Comparison of ENCODE assay signal across 29 mouse cellular contexts in genomic region chr2:104840974-104841373, GRCm38 (mm10). TPM values are rescaled to one million over a fixed set of nuclear protein-coding genes. Genes with fewer than 3 reads are reported as not detected.
DNase-seq lines count a peak whose midpoint lies in the region; ATAC-seq and TF ChIP-seq lines count a peak whose summit lies in the region.
"Had no signal": no experiment of that assay in that cellular context is flagged by ENCODE, and none has a peak within 500 bp of the region (broad histone marks: within the 10 kb centered on the region; RNA-seq: fewer than 3 reads in every experiment).

No protein-coding gene starts in this region.

- intact Hi-C loops in heart, postnatal 10 days (cut with DNase I) = no loop called here

- no peak for ATAC-seq in embryonic facial prominence, embryonic 15.5 days (ENCODE audit: insufficient number of reproducible peaks, low FRiP score, low TSS enrichment, low read depth)
- no peak for ATAC-seq in lung, embryonic 14.5 days (ENCODE audit: insufficient read depth)
- ATAC-seq in Patski = no peak
- ATAC-seq in stomach, postnatal 0 days (ENCODE audit: low FRiP score, low TSS enrichment) = no peak
- ATAC-seq: activated CD4-positive, CD25-positive, alpha-beta regulatory T cell, adult 4 months; forebrain, embryonic 13.5 days; hindbrain, postnatal 0 days; intestine, embryonic 16.5 days; liver, embryonic 12.5 days; lung, postnatal 0 days had no signal

- no peak overlapping the region for H3K4me2 ChIP-seq in embryonic facial prominence, embryonic 15.5 days (replicated peaks)
- no peak overlapping the region for H3K4me2 ChIP-seq in lung, embryonic 14.5 days
- no peak overlapping the region for H3K4me2 ChIP-seq in stomach, postnatal 0 days (replicated peaks; ENCODE audit: low read depth)
- H3K4me2 ChIP-seq: forebrain, embryonic 13.5 days; hindbrain, embryonic 12.5 days; liver, embryonic 12.5 days had no signal

- no peak for TF ChIP-seq EP300 in stomach, postnatal 0 days (optimal IDR thresholded peaks at IDR 0.05)

- H3K4me3 ChIP-seq in embryonic facial prominence, embryonic 15.5 days (replicated peaks) = no peak overlapping the region
- H3K4me3 ChIP-seq in embryonic facial prominence, embryonic 10.5 days = no peak overlapping the region
- H3K4me3 ChIP-seq in lung, embryonic 14.5 days (ENCODE audit: low read depth, low read length) = no peak overlapping the region
- H3K4me3 ChIP-seq in stomach, postnatal 0 days (ENCODE audit: low read depth, low read length) = no peak overlapping the region
- H3K4me3 ChIP-seq: forebrain, embryonic 13.5 days; hindbrain, embryonic 12.5 days; liver, embryonic 12.5 days had no signal

- H3K9ac ChIP-seq in embryonic facial prominence, embryonic 15.5 days = no peak overlapping the region
- H3K9ac ChIP-seq in lung, embryonic 14.5 days = no peak overlapping the region
- no peak overlapping the region for H3K9ac ChIP-seq in stomach, postnatal 0 days (ENCODE audit: low read length)
- H3K9ac ChIP-seq: forebrain, embryonic 13.5 days; hindbrain, embryonic 12.5 days; liver, embryonic 12.5 days; liver, postnatal 0 days had no signal

- POLR2A ChIA-PET in Patski (lab: Charles Lee) = interaction anchor here (1.2 to 1.4 kb wide), 2 partner anchors 9 to 18 kb away, joined by 3 to 4 read pairs; partner anchors contain the start of gene Prrg4

- H3K27ac ChIP-seq in embryonic facial prominence, embryonic 15.5 days (replicated peaks) = peak overlapping the region; percentile 31
- no peak overlapping the region for H3K27ac ChIP-seq in embryonic facial prominence, embryonic 10.5 days (replicated peaks)
- H3K27ac ChIP-seq in lung, embryonic 14.5 days (ENCODE audit: low read depth) = no peak overlapping the region
- H3K27ac ChIP-seq in stomach, postnatal 0 days (replicated peaks) = peak overlapping the region; percentile 40; the same call in 1 of the 2 replicates
- H3K27ac ChIP-seq: forebrain, embryonic 13.5 days; hindbrain, embryonic 12.5 days; hindbrain, postnatal 0 days; liver, embryonic 12.5 days had no signal

- no peaks in the 10 kb centered on the region for H3K4me1 ChIP-seq in embryonic facial prominence, embryonic 15.5 days
- H3K4me1 ChIP-seq in embryonic facial prominence, embryonic 10.5 days = no peaks in the 10 kb centered on the region
- H3K4me1 ChIP-seq in lung, embryonic 14.5 days (ENCODE audit: insufficient read depth) = no peaks in the 10 kb centered on the region
- no peaks in the 10 kb centered on the region for H3K4me1 ChIP-seq in stomach, postnatal 0 days (replicated peaks; ENCODE audit: control insufficient read depth, insufficient read depth)
- H3K4me1 ChIP-seq: forebrain, embryonic 13.5 days; hindbrain, embryonic 12.5 days; liver, embryonic 12.5 days had no signal

- no peaks in the 10 kb centered on the region for H3K9me3 ChIP-seq in embryonic facial prominence, embryonic 15.5 days (replicated peaks)
- H3K9me3 ChIP-seq in embryonic facial prominence, embryonic 10.5 days = no peaks in the 10 kb centered on the region
- no peaks in the 10 kb centered on the region for H3K9me3 ChIP-seq in lung, embryonic 14.5 days (ENCODE audit: low read depth, low read length)
- H3K9me3 ChIP-seq in stomach, postnatal 0 days (ENCODE audit: control insufficient read depth, low read length) = no peaks in the 10 kb centered on the region
- H3K9me3 ChIP-seq: forebrain, embryonic 13.5 days; hindbrain, embryonic 12.5 days; liver, embryonic 12.5 days had no signal

- in situ Hi-C loops in Patski (cut with MboI; ENCODE audit: low pct_unique_long_range_greater_than_20kb) = no loop called here

- no peaks in the 10 kb centered on the region for H3K27me3 ChIP-seq in embryonic facial prominence, embryonic 15.5 days
- H3K27me3 ChIP-seq in embryonic facial prominence, embryonic 10.5 days (replicated peaks; ENCODE audit: low read depth, poor library complexity, severe bottlenecking) = no peaks in the 10 kb centered on the region
- H3K27me3 ChIP-seq in lung, embryonic 14.5 days (ENCODE audit: insufficient read depth, low read length) = no peaks in the 10 kb centered on the region
- no peaks in the 10 kb centered on the region for H3K27me3 ChIP-seq in Patski
- no peaks in the 10 kb centered on the region for H3K27me3 ChIP-seq in stomach, postnatal 0 days (ENCODE audit: control insufficient read depth, insufficient read depth, low read length)
- H3K27me3 ChIP-seq: forebrain, embryonic 13.5 days; hindbrain, embryonic 12.5 days; liver, embryonic 12.5 days had no signal

- TF ChIP-seq CTCF in lung, embryonic 14.5 days (IDR thresholded peaks at IDR 0.05; ENCODE audit: low read depth) = peak; percentile 8
- peak; percentile 45 for TF ChIP-seq CTCF in Patski (IDR thresholded peaks at IDR 0.05)
- TF ChIP-seq CTCF in stomach, postnatal 0 days (IDR thresholded peaks at IDR 0.05; ENCODE audit: low read depth) = peak; percentile 31; the same call in 1 of the 2 replicates

- CTCF ChIA-PET in Patski (lab: Charles Lee) = no interaction called here

- no peak for DNase-seq in embryonic facial prominence, embryonic 10.5 days (ENCODE audit: low spot score)
- DNase-seq in lung, embryonic 14.5 days = no peak
- DNase-seq in lung, postnatal 36 days = no peak
- DNase-seq in Patski (ENCODE audit: low read depth, low spot score) = no peak
- DNase-seq in stomach, postnatal 0 days (ENCODE audit: low spot score) = no peak
- no peak for DNase-seq in heart, postnatal 10 days
- DNase-seq in cerebellum, postnatal 36 days = no peak
- DNase-seq: adrenal gland, adult 2 months; adrenal gland, postnatal 36 days; cerebellum, adult 18-20 months; cerebellum, postnatal 10 days; heart, postnatal 36 days; kidney, adult 8-10 months; kidney, postnatal 14 days; left cerebral cortex, postnatal 4 days; liver, postnatal 0 days; midbrain, embryonic 14.5 days; right cerebral cortex, postnatal 25 days; thymus, adult 2 months; thymus, postnatal 4 days had no signal

- H3K36me3 ChIP-seq in embryonic facial prominence, embryonic 15.5 days = 0 out of 2 replicates have a peak, but pooled peaks cover 2% of the 10 kb centered on the region
- H3K36me3 ChIP-seq in embryonic facial prominence, embryonic 10.5 days (replicated peaks) = peaks cover 3% of the 10 kb centered on the region; the same call in 1 of the 2 replicates
- no peaks in the 10 kb centered on the region for H3K36me3 ChIP-seq in lung, embryonic 14.5 days (ENCODE audit: insufficient read depth)
- H3K36me3 ChIP-seq in stomach, postnatal 0 days (ENCODE audit: control insufficient read depth, insufficient read depth, low read length) = no peaks in the 10 kb centered on the region
- H3K36me3 ChIP-seq: hindbrain, embryonic 12.5 days; liver, embryonic 12.5 days had no signal

RNA-seq across cellular contexts. Expression of gene Prrg4, which starts 8.7 kb away (rescaled TPM):
- 7.0 and 7.4 TPM in 2 replicates for polyA plus RNA-seq in embryonic facial prominence, embryonic 15.5 days (2015; fragmentation: Nextera tagmentation; extraction: Ambion mirVana)
- polyA plus RNA-seq in embryonic facial prominence, embryonic 10.5 days (2016; fragmentation: Nextera tagmentation; extraction: Ambion mirVana) = 1.2 and 1.4 TPM in 2 replicates
- polyA plus RNA-seq in lung, embryonic 14.5 days (2014; fragmentation: Nextera tagmentation; extraction: Ambion mirVana) = 2.3 and 3.9 TPM in 2 replicates
- polyA plus RNA-seq in Patski (2021) = 6.5 TPM
- polyA plus RNA-seq in stomach, postnatal 0 days (2015; fragmentation: Nextera tagmentation; extraction: Ambion mirVana) = 3.1 and 4.0 TPM in 2 replicates
- 1 to 10 TPM; 2.2 to 2.4 TPM for total RNA-seq in heart, postnatal 10 days (2021)

RNA-seq across cellular contexts. Expression of gene Qser1, which starts 24.4 kb away (rescaled TPM):
- polyA plus RNA-seq in embryonic facial prominence, embryonic 15.5 days (2015; fragmentation: Nextera tagmentation; extraction: Ambion mirVana) = 10.1 and 10.7 TPM in 2 replicates
- 12.2 and 12.6 TPM in 2 replicates for polyA plus RNA-seq in embryonic facial prominence, embryonic 10.5 days (2016; fragmentation: Nextera tagmentation; extraction: Ambion mirVana)
- 18.0 and 18.6 TPM in 2 replicates for polyA plus RNA-seq in lung, embryonic 14.5 days (2014; fragmentation: Nextera tagmentation; extraction: Ambion mirVana)
- 20.2 TPM for polyA plus RNA-seq in Patski (2021)
- polyA plus RNA-seq in stomach, postnatal 0 days (2015; fragmentation: Nextera tagmentation; extraction: Ambion mirVana) = 2.6 and 3.1 TPM in 2 replicates
- 10 to 100 TPM; 25.1 to 30.1 TPM for total RNA-seq in heart, postnatal 10 days (2021)

RNA-seq across cellular contexts. Expression of gene Ccdc73, which starts 26.6 kb away (rescaled TPM):
- polyA plus RNA-seq in embryonic facial prominence, embryonic 15.5 days (2015; fragmentation: Nextera tagmentation; extraction: Ambion mirVana) = 5.4 and 6.7 TPM in 2 replicates
- 3.3 and 6.3 TPM in 2 replicates for polyA plus RNA-seq in embryonic facial prominence, embryonic 10.5 days (2016; fragmentation: Nextera tagmentation; extraction: Ambion mirVana)
- polyA plus RNA-seq in lung, embryonic 14.5 days (2014; fragmentation: Nextera tagmentation; extraction: Ambion mirVana) = 5.7 and 5.8 TPM in 2 replicates
- 4.8 TPM for polyA plus RNA-seq in Patski (2021)
- 5.6 and 6.5 TPM in 2 replicates for polyA plus RNA-seq in stomach, postnatal 0 days (2015; fragmentation: Nextera tagmentation; extraction: Ambion mirVana)
- total RNA-seq in heart, postnatal 10 days (2021) = 1 to 10 TPM; 3.2 to 3.3 TPM
- total RNA-seq: hindbrain, postnatal 0 days; neutrophil, adult 5-6 weeks had no signal

Comparison
In these comparisons a context has a peak if more than half of its experiments do, and no peak if none do; other contexts are left out.
1. H3K27ac ChIP-seq: peak in embryonic facial prominence, embryonic 15.5 days (single experiment) and stomach, postnatal 0 days (single experiment); none in embryonic facial prominence, embryonic 10.5 days (single experiment) and lung, embryonic 14.5 days (single experiment).
2. Peak in every context shown above with its lines, with median percentiles within 50 percentile points of each other: CTCF ChIP-seq.